ENCODE assay signal across 8 mouse cellular contexts in the genomic region with DNA sequence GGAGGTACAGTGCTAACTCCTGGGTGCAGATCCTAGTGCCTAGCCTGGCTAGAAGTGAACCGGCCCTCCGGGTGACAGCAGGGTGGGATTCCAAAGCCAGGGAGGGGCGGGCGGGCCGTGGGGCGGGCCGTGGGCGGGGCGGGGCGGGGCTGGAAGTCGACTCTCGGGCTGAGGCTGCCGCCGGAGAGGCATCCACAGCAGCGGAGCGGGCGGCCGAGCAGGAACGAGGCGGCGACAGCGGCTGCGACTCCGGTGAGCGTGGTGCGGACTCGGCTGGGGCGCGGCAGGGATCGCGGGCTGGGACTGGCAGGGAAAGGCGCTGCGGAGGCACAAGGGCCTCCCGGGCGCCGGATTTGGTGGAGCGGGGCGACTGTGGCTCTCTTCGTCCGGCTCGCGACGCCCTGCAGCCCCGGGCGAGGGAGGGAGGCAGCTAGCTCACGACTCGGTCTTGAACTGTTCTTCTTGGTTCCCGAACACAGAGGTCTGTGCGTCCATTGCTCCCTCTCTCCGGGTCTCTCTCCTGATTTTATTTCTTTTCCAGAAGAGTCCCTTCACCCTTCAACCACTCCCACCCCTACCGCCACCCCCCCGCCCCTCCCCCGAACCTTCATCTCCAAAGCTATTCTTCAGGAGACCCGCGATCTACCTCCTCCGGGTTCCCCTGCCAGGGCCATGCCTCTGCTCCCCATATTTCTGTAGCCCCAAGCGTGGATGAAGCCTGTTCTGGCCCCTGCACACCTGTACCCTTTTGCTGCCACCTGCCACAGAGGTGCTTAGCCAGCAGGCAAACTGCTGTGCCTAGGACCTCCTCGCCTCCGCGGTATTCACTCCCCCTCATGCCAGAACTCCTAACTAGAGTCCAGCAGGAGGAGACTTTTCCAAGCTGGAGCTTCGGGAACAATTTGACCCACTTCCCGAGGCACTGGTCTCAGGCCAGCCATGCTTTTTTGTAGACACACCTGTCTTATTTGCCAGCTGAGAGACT. TPM values are rescaled to one million over a fixed set of nuclear protein-coding genes. Genes with fewer than 3 reads are reported as not detected.
DNase-seq lines count a peak whose midpoint lies in the region; ATAC-seq lines count a peak whose summit lies in the region.

Fam49a (plus strand) TSS at position 153 of the 985 bp plus-strand sequence.

- H3K36me3 ChIP-seq in hindbrain, embryonic 12.5 days, result no peaks in the 10 kb centered on the region

- ATAC-seq in hindbrain, embryonic 12.5 days (ENCODE audit: low FRiP score), result peak; percentile 91

- H3K27ac ChIP-seq in hindbrain, embryonic 12.5 days, result no peak within 1 kb of the TSS

- DNase-seq in Muller cell, postnatal 12 days (ENCODE audit: inconsistent ontology term), result peak; percentile 82
- DNase-seq in cerebellum, adult 9-11 months, result peak; percentile 72
- DNase-seq in frontal cortex, postnatal 25 days (ENCODE audit: low spot score in 2 of 2), result peak; percentile 49 to 67
- DNase-seq in layer of hippocampus, postnatal 25 days (ENCODE audit: extremely low spot score in 1 of 2, low spot score in 1 of 2), result peak; percentile 76 to 78
- DNase-seq in lung, postnatal 25 days (ENCODE audit: low spot score), result peak; percentile 75
- DNase-seq in retina, postnatal 1 day, result peak; percentile 84
- DNase-seq in thymus, postnatal 4 days, result peak; percentile 83

- H3K9me3 ChIP-seq in hindbrain, embryonic 12.5 days (replicated peaks), result no peaks in the 10 kb centered on the region

- peak within 1 kb of the TSS; percentile 89 for H3K4me2 ChIP-seq in hindbrain, embryonic 12.5 days (replicated peaks)

- H3K4me1 ChIP-seq in hindbrain, embryonic 12.5 days, result peaks cover 18% of the 10 kb centered on the region

- under 1% methylated on average over 61 of the region's 62 CpGs for WGBS in hindbrain, embryonic 12.5 days

- peak within 1 kb of the TSS; percentile 92 for H3K9ac ChIP-seq in hindbrain, embryonic 12.5 days

- H3K27me3 ChIP-seq in hindbrain, embryonic 12.5 days, result no peaks in the 10 kb centered on the region; the same call in 1 of the 2 replicates

- peak within 1 kb of the TSS; percentile 72 for H3K4me3 ChIP-seq in hindbrain, embryonic 12.5 days

RNA-seq across cellular contexts. Expression of gene Fam49a, which starts in this region (rescaled TPM):
- 21.3 and 22.2 TPM in 2 replicates for polyA plus RNA-seq in hindbrain, embryonic 12.5 days (2016; fragmentation: Nextera tagmentation; extraction: Ambion mirVana)
- 100 to 1,000 TPM; 185 to 192 TPM for total RNA-seq in layer of hippocampus, postnatal 25 days (2021)
